Mouse (Mus musculus): ENCODE results near the gene Rragd. TPM values are rescaled to one million over a fixed set of nuclear protein-coding genes. Genes with fewer than 3 reads are reported as not detected.

Gene Rragd
- polyA plus RNA-seq, 1 experiment from 2014 or later, result 16.0 TPM

DNA sequence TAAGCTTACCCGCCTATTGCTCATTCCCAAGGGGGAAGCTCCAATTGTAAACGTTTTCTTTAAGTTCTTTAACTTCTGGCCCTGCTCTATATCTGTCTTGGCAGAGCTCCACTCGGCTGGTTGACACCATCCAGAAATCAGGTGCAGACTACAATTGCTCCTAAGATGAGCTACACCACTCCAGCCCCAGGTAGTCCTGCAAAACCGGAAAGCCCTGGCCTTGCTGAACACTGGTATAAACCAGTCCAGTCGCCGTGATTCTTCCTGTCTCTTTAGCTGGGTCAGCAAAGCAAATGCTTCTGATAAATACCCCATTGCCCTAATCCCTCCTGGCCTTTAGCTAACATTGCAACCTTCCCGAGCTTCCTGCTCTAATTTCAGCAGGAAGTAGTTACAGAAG, 78.3 kb downstream of the Rragd start:
- H3K36me3 ChIP-seq (ENCODE audit: insufficient read depth, low read length), result no peaks in the 10 kb centered on the region
- 41% methylated on average over 7 of the region's 7 CpGs for WGBS
- no peak for ATAC-seq (ENCODE audit: low FRiP score, low TSS enrichment)
- H3K27ac ChIP-seq (ENCODE audit: low read length), result no peak overlapping the region
- H3K9ac ChIP-seq (replicated peaks; ENCODE audit: low read length), result no peak overlapping the region
- H3K9me3 ChIP-seq (ENCODE audit: low read length), result no peaks in the 10 kb centered on the region
- no peaks in the 10 kb centered on the region for H3K27me3 ChIP-seq (ENCODE audit: insufficient read depth, low read length)
- no peak overlapping the region for H3K4me2 ChIP-seq (replicated peaks; ENCODE audit: low read depth, low read length)
- H3K4me3 ChIP-seq (ENCODE audit: low read length), result no peak overlapping the region
- H3K4me1 ChIP-seq (ENCODE audit: insufficient read depth, low read length), result 0 out of 2 replicates have a peak, but pooled peaks cover 2% of the 10 kb centered on the region

DNA sequence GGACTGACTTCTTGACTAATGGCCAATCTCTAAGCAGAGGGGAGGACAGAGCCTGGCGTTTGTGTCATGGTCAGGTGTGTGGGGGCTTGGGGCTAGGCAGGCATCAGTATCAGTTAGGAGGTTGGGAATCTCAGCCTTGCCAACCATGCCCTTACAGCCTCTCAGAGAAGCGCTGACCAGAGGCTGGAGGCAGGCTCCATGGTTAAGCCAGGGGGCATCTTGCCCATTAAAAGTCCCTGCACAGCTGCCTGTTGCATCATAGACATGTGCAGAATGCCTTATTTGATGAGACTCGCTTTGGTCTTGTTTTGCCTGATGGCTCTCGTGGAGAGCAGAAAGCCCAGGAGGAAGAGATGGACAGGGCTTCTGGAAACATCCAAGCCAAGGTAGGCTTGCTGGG, 80.1 kb downstream of the Rragd start, which contains the start of gene Gabrr2:
TSS of gene Gabrr2 (plus strand) at position 19 of the 400 bp plus-strand sequence.
- Histone ChIP-seq H3K36me3 (ENCODE audit: insufficient read depth, low read length) (no peaks in the 10 kb centered on the region), H3K9me3 (ENCODE audit: low read length) (no peaks in the 10 kb centered on the region), H3K4me1 (ENCODE audit: insufficient read depth, low read length) (0 out of 2 replicates have a peak, but pooled peaks cover 2% of the 10 kb centered on the region), H3K4me3 (ENCODE audit: low read length) (no peak within 1 kb of the TSS), H3K27ac (ENCODE audit: low read length) (no peak within 1 kb of the TSS), H3K27me3 (ENCODE audit: insufficient read depth, low read length) (no peaks in the 10 kb centered on the region), H3K4me2 (replicated peaks; ENCODE audit: low read depth, low read length) (no peak within 1 kb of the TSS), H3K9ac (replicated peaks; ENCODE audit: low read length) (no peak within 1 kb of the TSS)
- 79% methylated on average over 4 of the region's 4 CpGs for WGBS
- ATAC-seq (ENCODE audit: low FRiP score, low TSS enrichment), result no peak

DNA sequence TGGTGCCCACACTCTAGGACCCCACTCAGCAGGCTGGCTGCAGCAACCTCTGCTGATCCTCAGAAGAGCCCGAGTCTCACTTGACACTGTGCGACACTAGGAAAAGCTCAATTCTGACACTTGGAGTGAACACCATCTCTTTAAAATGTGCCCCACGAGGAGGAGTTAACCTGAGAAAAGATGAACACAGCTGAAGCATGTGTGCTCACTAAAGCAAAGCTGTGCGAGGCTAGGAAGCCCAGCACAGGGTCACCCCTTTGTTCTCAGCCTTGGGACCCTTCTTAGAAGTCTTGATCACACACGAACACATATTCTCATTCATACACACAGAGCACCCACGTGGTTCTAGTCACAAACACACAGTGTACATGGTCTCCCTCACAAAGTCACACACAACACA, 82.1 kb downstream of the Rragd start:
- no peak for ATAC-seq (ENCODE audit: low FRiP score, low TSS enrichment)
- WGBS, result 71% methylated on average over 6 of the region's 6 CpGs
- H3K4me1 ChIP-seq (ENCODE audit: insufficient read depth, low read length), result 0 out of 2 replicates have a peak, but pooled peaks cover 2% of the 10 kb centered on the region
- H3K27ac ChIP-seq (ENCODE audit: low read length), result no peak overlapping the region
- H3K27me3 ChIP-seq (ENCODE audit: insufficient read depth, low read length), result no peaks in the 10 kb centered on the region
- H3K4me2 ChIP-seq (replicated peaks; ENCODE audit: low read depth, low read length), result no peak overlapping the region
- no peaks in the 10 kb centered on the region for H3K9me3 ChIP-seq (ENCODE audit: low read length)
- no peak overlapping the region for H3K9ac ChIP-seq (replicated peaks; ENCODE audit: low read length)
- no peak overlapping the region for H3K4me3 ChIP-seq (ENCODE audit: low read length)
- H3K36me3 ChIP-seq (ENCODE audit: insufficient read depth, low read length), result no peaks in the 10 kb centered on the region

DNA sequence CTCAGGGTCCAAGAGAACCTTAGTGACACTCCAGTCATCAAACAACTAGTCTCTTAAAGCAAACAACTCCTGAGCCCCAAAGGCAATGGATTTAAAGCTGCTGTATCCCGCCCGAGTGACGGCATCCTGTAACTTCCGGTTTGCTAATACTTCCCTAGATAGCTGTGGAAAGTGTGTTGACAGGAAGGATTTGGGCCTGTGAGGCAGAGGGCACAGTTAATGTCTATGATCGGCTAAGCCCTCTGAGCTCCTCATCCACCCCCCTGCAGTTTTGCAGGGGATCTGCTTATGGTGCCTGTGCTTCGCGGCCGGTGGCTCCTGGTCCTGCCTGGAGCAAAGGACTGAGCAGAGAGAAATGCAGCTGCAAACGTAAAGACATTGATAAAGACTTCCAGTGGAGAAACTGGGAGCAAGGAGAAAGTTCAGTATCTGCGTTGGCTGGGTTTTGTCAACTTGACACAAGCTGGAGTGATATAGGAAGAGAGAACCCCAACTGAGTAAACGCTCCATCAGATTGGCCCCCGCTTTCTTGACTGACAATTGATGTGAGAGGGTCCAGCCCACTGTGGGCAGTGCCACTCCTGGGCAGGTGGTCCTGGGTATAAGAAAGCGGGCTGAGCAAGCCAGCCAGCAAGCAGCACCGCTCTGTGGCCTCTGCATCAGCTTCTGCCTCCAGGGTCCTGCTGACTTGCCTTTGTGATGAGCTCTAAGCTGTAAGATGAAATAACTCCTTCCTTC, 83.6 kb downstream of the Rragd start:
- Histone ChIP-seq H3K9ac (replicated peaks; ENCODE audit: low read length) (no peak overlapping the region), H3K4me2 (replicated peaks; ENCODE audit: low read depth, low read length) (no peak overlapping the region), H3K36me3 (ENCODE audit: insufficient read depth, low read length) (no peaks in the 10 kb centered on the region), H3K9me3 (ENCODE audit: low read length) (no peaks in the 10 kb centered on the region), H3K4me3 (ENCODE audit: low read length) (no peak overlapping the region), H3K27ac (ENCODE audit: low read length) (no peak overlapping the region), H3K27me3 (ENCODE audit: insufficient read depth, low read length) (no peaks in the 10 kb centered on the region), H3K4me1 (ENCODE audit: insufficient read depth, low read length) (no peaks in the 10 kb centered on the region)
- ATAC-seq (ENCODE audit: low FRiP score, low TSS enrichment), result no peak
- 65% methylated on average over 14 of the region's 14 CpGs for WGBS

DNA sequence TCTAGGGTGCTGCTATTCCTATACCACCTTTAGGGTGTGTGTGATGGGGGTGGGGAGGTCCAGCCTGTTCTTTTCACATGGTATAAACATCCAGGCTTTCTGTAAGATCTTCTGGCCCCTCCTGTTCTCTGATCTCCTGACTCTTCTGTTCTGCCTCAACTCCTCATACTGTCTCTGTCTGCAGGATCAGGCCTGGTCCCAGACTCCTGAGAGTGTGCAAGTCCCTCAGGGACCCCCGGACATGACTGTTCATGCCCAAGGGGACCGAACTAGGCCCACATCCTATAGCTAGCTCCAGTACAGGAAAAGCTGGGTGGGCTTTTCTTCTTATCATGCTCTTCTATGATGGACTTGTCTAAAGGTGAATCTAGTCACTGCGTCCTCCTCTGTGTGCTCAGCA, 84.5 kb downstream of the Rragd start:
- H3K27me3 ChIP-seq (ENCODE audit: insufficient read depth, low read length), result no peaks in the 10 kb centered on the region

DNA sequence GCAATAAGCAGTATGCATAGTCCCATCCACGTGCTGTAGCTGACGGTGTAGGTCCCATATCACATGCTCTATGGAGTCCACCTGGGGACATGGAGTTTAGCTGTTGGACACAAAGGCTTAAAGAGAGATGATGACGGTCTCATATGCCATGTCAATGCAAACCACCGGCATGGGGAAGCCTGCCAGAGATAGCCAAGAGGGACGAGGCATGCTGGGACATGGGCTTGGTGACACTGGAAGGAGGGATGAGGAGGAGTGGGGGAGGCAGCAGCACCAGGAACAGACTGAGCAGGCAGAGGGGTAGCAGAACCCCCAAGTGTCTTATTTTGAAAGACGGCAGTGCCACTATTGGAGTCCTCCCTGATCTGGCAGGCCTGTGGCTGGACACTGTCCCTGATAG, 85.0 kb downstream of the Rragd start:
- Histone ChIP-seq H3K4me3 (ENCODE audit: low read length) (no peak overlapping the region), H3K9ac (replicated peaks; ENCODE audit: low read length) (no peak overlapping the region), H3K4me1 (ENCODE audit: insufficient read depth, low read length) (no peaks in the 10 kb centered on the region), H3K27me3 (ENCODE audit: insufficient read depth, low read length) (no peaks in the 10 kb centered on the region), H3K27ac (ENCODE audit: low read length) (no peak overlapping the region), H3K4me2 (replicated peaks; ENCODE audit: low read depth, low read length) (no peak overlapping the region), H3K9me3 (ENCODE audit: low read length) (no peaks in the 10 kb centered on the region), H3K36me3 (ENCODE audit: insufficient read depth, low read length) (no peaks in the 10 kb centered on the region)
- no peak for ATAC-seq (ENCODE audit: low FRiP score, low TSS enrichment)
- WGBS, result 93% methylated on average over 6 of the region's 6 CpGs

More for the DNA sequence above, 84.5 kb downstream of the Rragd start:
- no peak overlapping the region for H3K9ac ChIP-seq (replicated peaks; ENCODE audit: low read length)
- H3K36me3 ChIP-seq (ENCODE audit: insufficient read depth, low read length), result no peaks in the 10 kb centered on the region
- H3K27ac ChIP-seq (ENCODE audit: low read length), result no peak overlapping the region
- H3K4me3 ChIP-seq (ENCODE audit: low read length), result no peak overlapping the region
- H3K4me1 ChIP-seq (ENCODE audit: insufficient read depth, low read length), result no peaks in the 10 kb centered on the region
- WGBS, result 93% methylated on average over 3 of the region's 3 CpGs
- no peak for ATAC-seq (ENCODE audit: low FRiP score, low TSS enrichment)
- no peak overlapping the region for H3K4me2 ChIP-seq (replicated peaks; ENCODE audit: low read depth, low read length)
- H3K9me3 ChIP-seq (ENCODE audit: low read length), result no peaks in the 10 kb centered on the region

DNA sequence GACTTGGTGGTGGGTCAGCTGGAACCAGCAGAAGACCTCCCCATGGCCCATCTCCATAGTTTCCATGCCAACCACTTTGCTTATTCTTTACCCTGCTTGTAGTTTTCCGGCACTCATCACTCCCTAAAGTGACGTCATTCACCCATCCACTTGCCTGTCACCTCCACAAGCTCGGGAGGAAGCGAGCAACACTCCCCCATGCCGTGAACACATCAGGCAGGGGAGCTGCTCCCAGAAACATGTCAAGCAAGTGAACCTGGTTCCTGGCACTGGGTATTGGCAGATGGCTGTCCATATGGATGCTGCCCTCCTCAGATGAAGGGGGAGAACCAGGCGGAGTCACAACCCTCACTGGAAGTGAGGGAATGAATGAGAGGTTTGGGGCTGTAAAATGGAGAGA, 86.1 kb downstream of the Rragd start:
- Histone ChIP-seq H3K9ac (replicated peaks; ENCODE audit: low read length) (no peak overlapping the region), H3K9me3 (ENCODE audit: low read length) (no peaks in the 10 kb centered on the region), H3K27me3 (ENCODE audit: insufficient read depth, low read length) (no peaks in the 10 kb centered on the region), H3K36me3 (ENCODE audit: insufficient read depth, low read length) (no peaks in the 10 kb centered on the region), H3K4me3 (ENCODE audit: low read length) (no peak overlapping the region), H3K4me1 (ENCODE audit: insufficient read depth, low read length) (no peaks in the 10 kb centered on the region), H3K27ac (ENCODE audit: low read length) (no peak overlapping the region), H3K4me2 (replicated peaks; ENCODE audit: low read depth, low read length) (no peak overlapping the region)
- 43% methylated on average over 6 of the region's 6 CpGs for WGBS
- no peak for ATAC-seq (ENCODE audit: low FRiP score, low TSS enrichment)

DNA sequence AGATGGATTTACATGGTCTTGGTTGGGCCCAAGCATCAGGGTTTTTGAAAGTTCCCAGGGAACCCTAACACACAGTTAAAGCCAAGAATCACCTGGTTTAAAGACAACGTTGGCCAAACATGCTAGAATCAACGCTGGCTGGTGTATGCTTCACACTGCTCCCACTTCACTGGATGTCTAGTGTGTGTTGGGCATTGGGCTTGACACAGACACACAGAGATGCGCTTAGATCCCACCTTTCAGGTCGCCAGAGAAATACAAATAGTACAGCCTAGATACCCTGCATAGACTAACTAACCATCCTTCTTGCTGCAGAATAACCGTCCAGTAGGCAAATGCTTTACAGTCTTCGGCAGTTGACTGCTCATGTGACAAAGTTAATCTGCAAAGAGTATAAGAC, 87.5 kb downstream of the Rragd start:
- H3K4me1 ChIP-seq (ENCODE audit: insufficient read depth, low read length), result no peaks in the 10 kb centered on the region
- no peak for ATAC-seq (ENCODE audit: low FRiP score, low TSS enrichment)

DNA sequence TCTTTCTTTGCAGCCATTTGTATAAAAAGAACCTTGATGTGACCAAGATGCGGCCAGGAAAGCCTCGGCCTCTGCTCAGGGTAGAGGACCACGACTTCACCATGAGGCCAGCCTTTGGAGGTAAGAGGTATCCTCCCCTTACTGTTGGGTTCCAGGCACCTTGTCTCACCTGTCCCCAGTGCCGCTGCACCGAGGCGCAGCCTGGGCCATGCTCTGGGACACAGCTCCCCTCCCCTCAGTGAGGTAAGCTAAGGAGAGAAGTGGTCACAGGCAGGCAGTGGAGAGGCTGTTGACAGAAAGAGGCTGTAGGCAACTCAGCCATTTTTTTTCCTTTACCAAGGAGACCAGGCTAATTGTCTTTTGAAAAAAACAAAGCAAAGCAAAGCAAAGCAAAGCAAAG, 88.5 kb downstream of the Rragd start:
- no peak for ATAC-seq (ENCODE audit: low FRiP score, low TSS enrichment)
- Histone ChIP-seq H3K27me3 (ENCODE audit: insufficient read depth, low read length) (no peaks in the 10 kb centered on the region), H3K4me2 (replicated peaks; ENCODE audit: low read depth, low read length) (no peak overlapping the region), H3K9ac (replicated peaks; ENCODE audit: low read length) (no peak overlapping the region), H3K27ac (ENCODE audit: low read length) (no peak overlapping the region), H3K4me3 (ENCODE audit: low read length) (no peak overlapping the region), H3K9me3 (ENCODE audit: low read length) (no peaks in the 10 kb centered on the region), H3K36me3 (ENCODE audit: insufficient read depth, low read length) (no peaks in the 10 kb centered on the region), H3K4me1 (ENCODE audit: insufficient read depth, low read length) (no peaks in the 10 kb centered on the region)
- 86% methylated on average over 6 of the region's 6 CpGs for WGBS

More for the DNA sequence above, 87.5 kb downstream of the Rragd start:
- Histone ChIP-seq H3K27ac (ENCODE audit: low read length) (no peak overlapping the region), H3K9me3 (ENCODE audit: low read length) (no peaks in the 10 kb centered on the region), H3K27me3 (ENCODE audit: insufficient read depth, low read length) (no peaks in the 10 kb centered on the region), H3K9ac (replicated peaks; ENCODE audit: low read length) (no peak overlapping the region), H3K36me3 (ENCODE audit: insufficient read depth, low read length) (no peaks in the 10 kb centered on the region), H3K4me2 (replicated peaks; ENCODE audit: low read depth, low read length) (no peak overlapping the region), H3K4me3 (ENCODE audit: low read length) (no peak overlapping the region)
- 91% methylated on average over 6 of the region's 6 CpGs for WGBS
